Mouse (Mus musculus) thymus, adult 2 months (tissue): ENCODE measurements at regions not wholly inside any gene's neighbourhood (a gene's known extent, or its start where the extent isn't known, plus 50 kb on each side); places are given as distances from the start of the nearest gene placed in this dataset.

ENCODE experiments used
- CTCF ChIP-seq: fragments of 200-500 bp; IDR thresholded peaks from 2 replicates; pipeline ENCODE4 v1.5.1; 2012; ENCODE audit warnings: mild to moderate bottlenecking, control low read depth, low read length, moderate library complexity, borderline replicate concordance; ENCODE audit not compliant: control insufficient read depth, poor library complexity, insufficient read depth; ENCODE audit errors: extremely low read depth
- POLR2A ChIP-seq: fragments of 200-500 bp; IDR thresholded peaks from 2 replicates; pipeline ENCODE4 v1.6.1; 2012; ENCODE audit warnings: mild to moderate bottlenecking, low read length, control low read depth, moderate library complexity; ENCODE audit not compliant: control insufficient read depth, poor library complexity, insufficient read depth; ENCODE audit errors: extremely low read depth

DNA sequence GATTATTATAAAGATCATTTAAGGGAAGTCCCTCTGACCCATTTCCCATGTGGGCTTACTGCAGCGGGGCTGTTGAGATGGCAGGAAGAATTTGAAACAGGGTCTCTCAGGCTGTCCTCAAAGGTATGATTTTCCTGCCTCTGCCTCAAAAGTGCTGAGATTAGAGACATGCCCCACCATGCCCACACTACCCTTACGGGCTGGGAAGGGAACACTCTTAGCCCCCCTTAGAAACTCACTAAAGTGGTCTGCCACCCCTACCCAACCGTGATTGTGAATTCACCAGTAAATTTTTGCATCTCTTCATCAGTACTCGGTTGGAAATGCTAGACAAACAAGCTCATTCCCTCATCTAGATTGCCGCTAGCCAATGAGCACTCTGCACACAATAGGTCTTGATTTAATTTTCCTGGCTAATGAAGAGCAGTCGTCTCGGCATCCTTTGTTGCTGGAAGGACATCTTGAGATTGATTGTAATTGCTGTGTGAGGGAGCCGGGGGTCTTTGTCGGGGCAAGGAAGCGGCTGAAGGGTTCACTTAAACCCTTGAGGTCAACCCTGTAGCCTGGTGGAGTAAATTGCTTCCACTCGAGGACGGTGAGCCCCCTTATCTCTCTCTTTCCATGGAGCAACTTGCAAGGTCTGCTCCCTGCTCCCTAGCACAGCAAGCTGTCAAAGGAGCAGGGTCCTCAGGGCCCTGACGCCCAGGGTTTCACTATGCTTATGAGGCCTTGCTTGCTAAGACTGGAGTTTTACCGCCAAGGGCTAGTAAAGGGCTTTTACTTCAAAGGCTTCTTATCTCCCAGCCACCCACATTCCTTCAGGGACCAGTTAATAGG, 51.7 kb upstream of the Tiam2 start:
- TF ChIP-seq CTCF = no peak
- no peak for TF ChIP-seq POLR2A
